Mouse (Mus musculus) liver, postnatal 0 days (tissue): Measurements from ENCODE around the gene Bicdl2.

Experiments used
- CTCF ChIP-seq: sonication (generic); IDR thresholded peaks from 2 replicates; pipeline ENCODE4 v1.5.1; 2016; ENCODE audit warnings: antibody characterized with exemption, low read depth
- EP300 ChIP-seq: IDR thresholded peaks from 2 replicates; pipeline ENCODE4 v1.6.1; 2016; ENCODE audit warnings: antibody characterized with exemption, low read depth, mild to moderate bottlenecking

GRCm38 (mm10) chr17:23704741-23705140, 44.4 kb downstream of the Bicdl2 start:
- no peak for TF ChIP-seq EP300
- no peak for TF ChIP-seq CTCF
